Mouse (Mus musculus) monocyte, adult 59 days (primary cell): ENCODE data around the gene Olfr525. TPM values are rescaled to one million over a fixed set of nuclear protein-coding genes. Genes with fewer than 3 reads are reported as not detected.

ENCODE experiments used
- total RNA-seq, 2 experiments: library from RNA; stranded (reverse); gene quantifications; one replicate each; pipeline ENCODE4 v1.2.4; 2023

Olfr525 gene
- not detected for total RNA-seq

DNA sequence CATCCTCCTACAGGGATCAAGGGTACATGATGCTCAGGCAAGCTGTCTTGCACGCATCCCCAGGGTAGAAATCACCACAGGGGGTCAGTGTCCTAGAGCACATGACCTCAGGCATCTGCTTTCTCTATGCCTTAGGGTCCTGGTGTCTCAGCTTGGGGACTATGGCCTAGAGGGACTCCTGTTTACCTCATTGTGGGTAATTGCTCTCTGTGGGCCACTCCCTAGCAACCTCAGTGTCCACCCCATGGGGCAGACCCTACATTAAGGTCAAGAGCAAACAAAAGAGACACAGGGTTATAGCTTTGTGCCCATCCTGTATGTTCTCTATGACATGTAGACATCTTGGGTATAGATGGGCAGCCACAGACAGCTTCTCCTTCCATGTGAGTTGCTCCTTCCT lies at the start of gene Olfr525:
Gene Olfr525, plus strand, starts transcription at position 301 of the 400 bp plus-strand sequence.

DNA sequence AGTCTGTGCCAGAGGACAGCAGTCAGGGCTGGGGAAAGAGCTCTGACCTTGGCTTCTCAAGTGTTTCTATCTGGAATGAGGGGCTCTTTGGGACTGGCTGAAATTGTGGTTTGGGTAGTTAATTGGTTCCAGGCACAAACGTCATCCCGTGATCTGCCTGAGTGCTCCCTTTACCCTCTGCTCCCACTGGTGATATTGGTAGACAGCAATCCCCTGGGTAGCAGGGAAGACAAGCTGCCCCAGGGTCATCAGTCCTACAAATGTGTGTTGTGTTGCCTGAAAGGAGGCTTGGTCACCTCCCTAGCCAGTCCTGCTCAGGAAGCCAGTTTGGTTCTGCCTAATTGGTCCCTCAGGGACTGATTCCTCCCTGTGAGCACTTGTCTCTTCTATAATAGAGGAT lies 13.1 kb downstream of the Olfr525 start, which contains the start of gene Olfr527:
Gene Olfr527, plus strand, starts transcription at position 301 of the 400 bp plus-strand sequence.

DNA sequence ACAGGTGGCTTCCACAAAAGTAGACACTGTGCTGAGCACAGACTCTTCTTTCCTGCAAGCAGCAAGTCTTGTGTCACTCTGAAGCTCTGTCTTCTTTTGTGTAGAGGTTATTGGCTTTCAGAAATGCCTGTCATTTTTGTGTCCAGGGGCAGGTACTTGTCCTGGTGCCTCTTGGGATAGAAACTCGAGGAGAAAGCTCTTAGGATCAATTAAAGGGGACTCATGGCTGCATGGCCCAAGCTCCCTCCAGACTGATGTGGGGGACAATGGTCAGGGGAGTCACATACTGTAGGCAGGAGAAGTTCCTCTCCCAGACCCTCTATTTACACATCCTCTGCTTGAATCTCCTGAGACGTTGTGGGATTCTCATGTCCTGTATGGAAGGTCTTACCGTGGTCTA lies 40.9 kb downstream of the Olfr525 start, which contains the start of gene Olfr60:
Gene Olfr60, minus strand, starts transcription at position 101 of the 400 bp plus-strand sequence.

DNA sequence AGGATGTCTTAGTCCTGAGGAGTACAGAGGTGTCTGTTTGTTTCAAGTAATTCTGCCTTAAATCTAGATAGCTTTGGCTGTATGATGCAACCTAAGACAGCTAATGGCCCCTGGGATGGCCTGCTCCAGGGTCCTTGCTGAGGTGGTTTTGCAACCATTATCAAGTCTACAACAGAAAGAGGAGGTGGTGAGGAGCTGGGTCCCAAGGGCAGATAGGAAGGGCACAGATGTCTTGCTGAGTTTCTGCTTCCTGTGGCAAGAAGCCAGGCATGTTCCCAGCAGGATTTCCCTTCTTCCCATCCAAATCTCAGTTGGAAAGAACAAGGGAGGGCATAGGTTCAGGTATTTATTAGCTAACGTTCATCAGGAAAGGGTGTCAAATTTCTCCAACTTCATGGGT lies 55.6 kb downstream of the Olfr525 start, which contains the start of gene Olfr530:
Gene Olfr530, minus strand, starts transcription at position 101 of the 400 bp plus-strand sequence.

Other genes starting within 250 kb of the Olfr525 start
- not detected for gene Caly, start 238.3 kb upstream of the Olfr525 start, total RNA-seq
- gene Prap1, start 227.5 kb upstream of the Olfr525 start, total RNA-seq: not detected
- gene Fuom, start 218.4 kb upstream of the Olfr525 start, total RNA-seq: 10 to 100 TPM in 1 of 2 experiments, 1 to 10 TPM in 1; 9.3 to 11.9 TPM
- gene Paox, start 205.1 kb upstream of the Olfr525 start, total RNA-seq: 10 to 100 TPM; 18.6 to 26.3 TPM
- gene Echs1, start 204.4 kb upstream of the Olfr525 start, total RNA-seq: 10 to 100 TPM; 46.0 to 50.2 TPM
- 10 to 100 TPM in 1 of 2 experiments, 1 to 10 TPM in 1; 8.7 to 10.9 TPM for gene Mtg1, start 183.3 kb upstream of the Olfr525 start, total RNA-seq
- gene Sprn, start 166.0 kb upstream of the Olfr525 start, total RNA-seq: not detected
- gene Olfr522, start 156.1 kb upstream of the Olfr525 start, total RNA-seq: not detected
- not detected for gene Olfr523, start 147.6 kb upstream of the Olfr525 start, total RNA-seq
- gene Olfr524, start 114.9 kb upstream of the Olfr525 start, total RNA-seq: not detected
- 1 to 10 TPM in 1 of 2 experiments, under 1 TPM in 1; 0.82 to 1.3 TPM for gene Cd163l1, start 102.6 kb upstream of the Olfr525 start, total RNA-seq
- gene 5830411N06Rik, start 73.6 kb upstream of the Olfr525 start, total RNA-seq: 1 to 10 TPM; 4.5 to 5.0 TPM
- gene Olfr527, start 13.2 kb downstream of the Olfr525 start, total RNA-seq: not detected
- not detected for gene Olfr60, start 40.8 kb downstream of the Olfr525 start, total RNA-seq
- gene Olfr530, start 55.5 kb downstream of the Olfr525 start, total RNA-seq: not detected
- gene Olfr531, start 82.1 kb downstream of the Olfr525 start, total RNA-seq: not detected
- gene Olfr532, start 100.8 kb downstream of the Olfr525 start, total RNA-seq: not detected
- not detected for gene Olfr533, start 142.5 kb downstream of the Olfr525 start, total RNA-seq
- not detected for gene Olfr535, start 163.4 kb downstream of the Olfr525 start, total RNA-seq
- not detected for gene Olfr536, start 186.5 kb downstream of the Olfr525 start, total RNA-seq
- gene Olfr538, start 247.0 kb downstream of the Olfr525 start, total RNA-seq: not detected